Mouse (Mus musculus): Measurements from ENCODE around the gene Olfr356. TPM values are rescaled to one million over a fixed set of nuclear protein-coding genes. Genes with fewer than 3 reads are reported as not detected.

Gene Olfr356
- polyA plus RNA-seq (2014; fragmentation: Nextera tagmentation; extraction: Ambion mirVana) = not detected in 2 replicates

- ATAC-seq (ENCODE audit: low FRiP score, low TSS enrichment) = no peak
- H3K4me2 ChIP-seq (replicated peaks; ENCODE audit: low read depth, low read length) = no peak within 1 kb of the TSS
- no peaks in the 10 kb centered on the region for H3K27me3 ChIP-seq (ENCODE audit: control insufficient read depth, insufficient read depth, low read length)
- no peaks in the 10 kb centered on the region for H3K36me3 ChIP-seq (ENCODE audit: control insufficient read depth, insufficient read depth, low read length)
- 0 out of 2 replicates have a peak, but pooled peaks cover 4% of the 10 kb centered on the region for H3K9me3 ChIP-seq (ENCODE audit: control insufficient read depth, low read length)
- no peak within 1 kb of the TSS for H3K9ac ChIP-seq (ENCODE audit: low read depth, low read length)
- no peak within 1 kb of the TSS for H3K4me3 ChIP-seq (ENCODE audit: low read length)
- no peak within 1 kb of the TSS for H3K27ac ChIP-seq (ENCODE audit: low read depth, low read length)
- H3K4me1 ChIP-seq (ENCODE audit: control insufficient read depth, insufficient read depth, low read length) = no peaks in the 10 kb centered on the region
- 92% methylated on average over 2 of the region's 2 CpGs for WGBS
These were observed at the start of gene Olfr356 for GRCm38 (mm10) chr2:36936821-36937220. Olfr356 (plus strand) TSS chr2:36937121.

DNA sequence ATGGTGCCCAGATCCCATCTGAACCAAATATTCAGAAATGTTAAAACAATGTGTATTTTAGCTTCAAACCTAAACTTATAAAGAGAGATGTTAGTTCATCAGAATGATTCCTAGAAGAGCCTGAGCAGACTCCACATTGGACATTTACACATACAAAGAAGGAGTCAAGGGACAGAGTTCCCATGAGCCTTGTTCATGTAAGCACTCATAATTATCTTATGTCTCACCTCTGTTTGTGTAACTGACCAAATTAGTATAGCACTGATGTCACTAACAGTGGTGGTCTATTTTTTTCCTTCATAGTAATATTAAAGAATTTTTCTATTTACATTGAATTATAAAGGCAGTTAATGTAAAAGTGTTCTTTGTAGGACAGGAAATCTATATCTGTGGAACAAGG, 44.1 kb upstream of the Olfr356 start, which contains the start of gene Olfr353:
Gene Olfr353 (minus strand): TSS at position 101 of the 400 bp plus-strand sequence.
- no peak within 1 kb of the TSS for H3K4me2 ChIP-seq (replicated peaks; ENCODE audit: low read depth, low read length)
- H3K9me3 ChIP-seq (ENCODE audit: control insufficient read depth, low read length) = peaks cover 4% of the 10 kb centered on the region; the same call in 1 of the 2 replicates
- H3K4me3 ChIP-seq (ENCODE audit: low read length) = no peak within 1 kb of the TSS
- no peak within 1 kb of the TSS for H3K9ac ChIP-seq (ENCODE audit: low read depth, low read length)
- H3K36me3 ChIP-seq (ENCODE audit: control insufficient read depth, insufficient read depth, low read length) = no peaks in the 10 kb centered on the region
- no peak for ATAC-seq (ENCODE audit: low FRiP score, low TSS enrichment)
- no peaks in the 10 kb centered on the region for H3K27me3 ChIP-seq (ENCODE audit: control insufficient read depth, insufficient read depth, low read length)
- H3K27ac ChIP-seq (ENCODE audit: low read depth, low read length) = no peak within 1 kb of the TSS
- no peaks in the 10 kb centered on the region for H3K4me1 ChIP-seq (ENCODE audit: control insufficient read depth, insufficient read depth, low read length)

GRCm38 (mm10) chr2:36897114-36897513, 39.8 kb upstream of the Olfr356 start:
- H3K4me2 ChIP-seq (replicated peaks; ENCODE audit: low read depth, low read length) = no peak overlapping the region

GRCm38 (mm10) chr2:36905380-36905779, 31.5 kb upstream of the Olfr356 start, which contains the start of gene Olfr354:
Olfr354 (plus strand) TSS chr2:36905680.
- Histone ChIP-seq H3K36me3 (ENCODE audit: control insufficient read depth, insufficient read depth, low read length) (no peaks in the 10 kb centered on the region), H3K27ac (ENCODE audit: low read depth, low read length) (no peak within 1 kb of the TSS), H3K4me1 (ENCODE audit: control insufficient read depth, insufficient read depth, low read length) (no peaks in the 10 kb centered on the region), H3K9ac (ENCODE audit: low read depth, low read length) (no peak within 1 kb of the TSS), H3K9me3 (ENCODE audit: control insufficient read depth, low read length) (peaks cover 8% of the 10 kb centered on the region; the same call in 1 of the 2 replicates), H3K4me3 (ENCODE audit: low read length) (no peak within 1 kb of the TSS), H3K4me2 (replicated peaks; ENCODE audit: low read depth, low read length) (no peak within 1 kb of the TSS), H3K27me3 (ENCODE audit: control insufficient read depth, insufficient read depth, low read length) (no peaks in the 10 kb centered on the region)
- no peak for ATAC-seq (ENCODE audit: low FRiP score, low TSS enrichment)

More at GRCm38 (mm10) chr2:36897114-36897513, 39.8 kb upstream of the Olfr356 start:
- H3K9me3 ChIP-seq (ENCODE audit: control insufficient read depth, low read length) = peaks cover 4% of the 10 kb centered on the region; the same call in 1 of the 2 replicates
- no peaks in the 10 kb centered on the region for H3K4me1 ChIP-seq (ENCODE audit: control insufficient read depth, insufficient read depth, low read length)
- no peak for ATAC-seq (ENCODE audit: low FRiP score, low TSS enrichment)
- no peaks in the 10 kb centered on the region for H3K27me3 ChIP-seq (ENCODE audit: control insufficient read depth, insufficient read depth, low read length)
- H3K27ac ChIP-seq (ENCODE audit: low read depth, low read length) = no peak overlapping the region
- H3K9ac ChIP-seq (ENCODE audit: low read depth, low read length) = no peak overlapping the region
- no peaks in the 10 kb centered on the region for H3K36me3 ChIP-seq (ENCODE audit: control insufficient read depth, insufficient read depth, low read length)
- H3K4me3 ChIP-seq (ENCODE audit: low read length) = no peak overlapping the region

DNA sequence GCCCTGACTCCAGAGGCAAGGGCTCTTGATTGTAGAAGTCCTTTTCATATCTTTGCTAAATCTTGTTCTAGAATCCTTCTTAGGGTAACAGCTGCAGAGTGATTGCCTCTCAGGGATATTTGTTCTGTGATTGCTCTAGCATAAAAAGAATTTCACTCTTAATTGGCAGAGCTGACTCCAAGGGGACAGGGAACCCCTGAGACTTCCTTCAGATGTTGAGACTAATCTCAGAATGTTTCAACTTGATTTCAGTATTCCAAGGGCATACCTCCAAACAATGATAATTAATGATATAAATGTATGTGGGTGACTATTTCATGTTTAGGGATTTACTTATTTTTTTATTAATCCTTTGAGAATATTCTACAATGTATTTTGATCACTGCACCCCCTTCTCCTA, 8.1 kb upstream of the Olfr356 start, which contains the start of gene Olfr355:
Gene Olfr355 (minus strand): TSS at position 101 of the 400 bp plus-strand sequence.
- no peak for ATAC-seq (ENCODE audit: low FRiP score, low TSS enrichment)
- no peak within 1 kb of the TSS for H3K4me3 ChIP-seq (ENCODE audit: low read length)
- no peaks in the 10 kb centered on the region for H3K27me3 ChIP-seq (ENCODE audit: control insufficient read depth, insufficient read depth, low read length)
- no peak within 1 kb of the TSS for H3K9ac ChIP-seq (ENCODE audit: low read depth, low read length)
- no peak within 1 kb of the TSS for H3K4me2 ChIP-seq (replicated peaks; ENCODE audit: low read depth, low read length)
- no peaks in the 10 kb centered on the region for H3K36me3 ChIP-seq (ENCODE audit: control insufficient read depth, insufficient read depth, low read length)
- peaks cover 9% of the 10 kb centered on the region; the same call in 1 of the 2 replicates for H3K9me3 ChIP-seq (ENCODE audit: control insufficient read depth, low read length)
- no peaks in the 10 kb centered on the region for H3K4me1 ChIP-seq (ENCODE audit: control insufficient read depth, insufficient read depth, low read length)
- no peak within 1 kb of the TSS for H3K27ac ChIP-seq (ENCODE audit: low read depth, low read length)

Other genes starting within 250 kb of the Olfr356 start
- gene Olfr347, start 205.2 kb upstream of the Olfr356 start, polyA plus RNA-seq (2014; fragmentation: Nextera tagmentation; extraction: Ambion mirVana) = not detected in 2 replicates
- not detected in 2 replicates for gene Olfr348, start 152.8 kb upstream of the Olfr356 start, polyA plus RNA-seq (2014; fragmentation: Nextera tagmentation; extraction: Ambion mirVana)
- not detected in 2 replicates for gene Olfr50, start 146.6 kb upstream of the Olfr356 start, polyA plus RNA-seq (2014; fragmentation: Nextera tagmentation; extraction: Ambion mirVana)
- gene Olfr3, start 120.1 kb upstream of the Olfr356 start, polyA plus RNA-seq (2014; fragmentation: Nextera tagmentation; extraction: Ambion mirVana) = not detected in 2 replicates
- not detected in 2 replicates for gene Olfr350, start 90.8 kb upstream of the Olfr356 start, polyA plus RNA-seq (2014; fragmentation: Nextera tagmentation; extraction: Ambion mirVana)
- not detected in 2 replicates for gene Olfr351, start 74.5 kb upstream of the Olfr356 start, polyA plus RNA-seq (2014; fragmentation: Nextera tagmentation; extraction: Ambion mirVana)
- gene Olfr352, start 68.7 kb upstream of the Olfr356 start, polyA plus RNA-seq (2014; fragmentation: Nextera tagmentation; extraction: Ambion mirVana) = not detected in 2 replicates
- not detected in 2 replicates for gene Olfr353, start 44.2 kb upstream of the Olfr356 start, polyA plus RNA-seq (2014; fragmentation: Nextera tagmentation; extraction: Ambion mirVana)
- not detected in 2 replicates for gene Olfr354, start 31.4 kb upstream of the Olfr356 start, polyA plus RNA-seq (2014; fragmentation: Nextera tagmentation; extraction: Ambion mirVana)
- gene Olfr355, start 8.2 kb upstream of the Olfr356 start, polyA plus RNA-seq (2014; fragmentation: Nextera tagmentation; extraction: Ambion mirVana) = not detected in 2 replicates
- gene Olfr357, start 56.7 kb downstream of the Olfr356 start, polyA plus RNA-seq (2014; fragmentation: Nextera tagmentation; extraction: Ambion mirVana) = not detected in 2 replicates
- not detected in 2 replicates for gene Olfr358, start 72.2 kb downstream of the Olfr356 start, polyA plus RNA-seq (2014; fragmentation: Nextera tagmentation; extraction: Ambion mirVana)
- gene Olfr360, start 128.6 kb downstream of the Olfr356 start, polyA plus RNA-seq (2014; fragmentation: Nextera tagmentation; extraction: Ambion mirVana) = not detected in 2 replicates
- gene Olfr361, start 152.2 kb downstream of the Olfr356 start, polyA plus RNA-seq (2014; fragmentation: Nextera tagmentation; extraction: Ambion mirVana) = not detected in 2 replicates
- gene Olfr362, start 180.8 kb downstream of the Olfr356 start, polyA plus RNA-seq (2014; fragmentation: Nextera tagmentation; extraction: Ambion mirVana) = not detected in 2 replicates
- gene Olfr364-ps1, start 202.2 kb downstream of the Olfr356 start, polyA plus RNA-seq (2014; fragmentation: Nextera tagmentation; extraction: Ambion mirVana) = not detected in 2 replicates